Mouse (Mus musculus) testis, adult 2 months (tissue): Measurements from ENCODE around the gene Myo1d.

Source experiments
- CTCF ChIP-seq: fragments of 200-500 bp; IDR thresholded peaks from 2 replicates; pipeline ENCODE4 v1.5.1; 2012; ENCODE audit warnings: low read depth, mild to moderate bottlenecking, inconsistent platforms, low read length, moderate library complexity; ENCODE audit not compliant: control insufficient read depth, insufficient read depth, insufficient replicate concordance
- POLR2A ChIP-seq: fragments of 200-500 bp; IDR thresholded peaks from 2 replicates; pipeline ENCODE4 v1.6.1; 2012; ENCODE audit warnings: low read depth, mild to moderate bottlenecking, inconsistent platforms, low read length, moderate library complexity; ENCODE audit not compliant: control insufficient read depth

GRCm38 (mm10) chr11:80715115-80715514, 64.7 kb downstream of the Myo1d start:
- no peak for TF ChIP-seq POLR2A
- TF ChIP-seq CTCF, result no peak
